Mouse (Mus musculus) neural tube, embryonic 13.5 days (tissue): Measurements from ENCODE around the gene Cnga4. TPM values are rescaled to one million over a fixed set of nuclear protein-coding genes. Genes with fewer than 3 reads are reported as not detected.
A peak's percentile ranks its signal among the peaks of the same experiment; 100 is the strongest.
"Not testable (repeated sequence)": the region's sequence is repeated elsewhere in the genome, so short reads cannot be mapped to it uniquely, and the experiment has no call there.

Experiments
- ATAC-seq: fragments of 200-750 bp; cut with Nextera tagmentation; 2 replicates; pipeline ENCODE4 v1.8.0; 2017; ENCODE audit warnings: low read depth, mild to moderate bottlenecking, moderate TSS enrichment, moderate library complexity
- H3K27ac ChIP-seq: fragments of 300-500 bp; sonication (generic); replicated peaks from 2 replicates; pipeline ENCODE4 v1.5.1; 2015; ENCODE audit warnings: moderate library complexity, mild to moderate bottlenecking, inconsistent platforms
- H3K27me3 ChIP-seq: fragments of 300-500 bp; sonication (generic); 2 replicates; pipeline ENCODE4 v1.6.1; 2015; ENCODE audit warnings: mild to moderate bottlenecking, inconsistent platforms
- H3K36me3 ChIP-seq: fragments of 300-500 bp; sonication (generic); 2 replicates; pipeline ENCODE4 v1.6.1; 2015; ENCODE audit warnings: mild to moderate bottlenecking, inconsistent platforms
- H3K4me1 ChIP-seq: fragments of 300-500 bp; sonication (generic); replicated peaks from 2 replicates; pipeline ENCODE4 v1.6.1; 2015; ENCODE audit warnings: inconsistent platforms
- H3K4me2 ChIP-seq: fragments of 300-500 bp; sonication (generic); 2 replicates; pipeline ENCODE4 v1.6.1; 2015; ENCODE audit warnings: inconsistent platforms, mild to moderate bottlenecking, moderate library complexity
- H3K4me3 ChIP-seq: fragments of 300-500 bp; sonication (generic); 2 replicates; pipeline ENCODE4 v1.5.1; 2015; ENCODE audit warnings: mild to moderate bottlenecking, inconsistent platforms
- H3K9ac ChIP-seq: fragments of 300-500 bp; sonication (generic); 2 replicates; pipeline ENCODE4 v1.6.1; 2015; ENCODE audit warnings: moderate library complexity, mild to moderate bottlenecking, inconsistent platforms
- H3K9me3 ChIP-seq: fragments of 300-500 bp; sonication (generic); 2 replicates; pipeline ENCODE4 v1.6.1; 2016; ENCODE audit warnings: inconsistent platforms
- WGBS: fragments of 180-500 bp; shearing (Covaris S2); methylation state at CpG from one replicate; pipeline ENCODE4 v1.1.7; 2015; 5-methylcytosine and 5-hydroxymethylcytosine counted together
- polyA plus RNA-seq: library from polyadenylated mRNA; unstranded; fragments of >200 nt; fragmentation: Nextera tagmentation; extraction: Ambion mirVana; gene quantifications from 2 replicates; pipeline ENCODE4 v1.2.1, GENCODE M21; 2015

The Cnga4 gene
- polyA plus RNA-seq, result 0.20 TPM in 1 of 2 replicates, not detected in the other

DNA sequence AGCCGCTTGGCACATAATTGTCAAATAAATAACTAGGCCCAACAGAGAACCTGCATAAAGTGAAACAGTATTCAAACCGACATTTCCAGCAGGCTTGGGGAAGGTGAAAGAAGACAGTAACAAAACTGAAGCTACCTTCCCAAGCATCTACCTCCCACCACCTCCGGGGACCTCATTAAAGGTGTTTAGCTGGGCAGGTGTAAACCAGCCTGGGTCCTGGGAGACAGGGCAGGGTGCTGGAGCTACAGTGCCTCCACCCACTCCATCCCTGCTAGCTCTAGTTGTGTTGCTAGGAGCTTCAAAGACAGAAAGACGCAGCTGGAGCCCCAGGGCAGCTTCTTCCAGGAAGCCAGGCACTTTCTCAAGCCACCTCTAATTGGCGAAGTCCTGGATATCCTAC, at the start of gene Cnga4:
Cnga4 (plus strand) TSS at position 301 of the 400 bp plus-strand sequence.
- no peaks in the 10 kb centered on the region for H3K36me3 ChIP-seq
- no peak within 1 kb of the TSS for H3K4me2 ChIP-seq
- peaks cover 11% of the 10 kb centered on the region for H3K4me1 ChIP-seq
- H3K9ac ChIP-seq, result no peak within 1 kb of the TSS
- H3K27me3 ChIP-seq, result no peaks in the 10 kb centered on the region
- WGBS, result 78% methylated on average over 5 of the region's 5 CpGs
- no peaks in the 10 kb centered on the region for H3K9me3 ChIP-seq
- no peak for ATAC-seq
- no peak within 1 kb of the TSS for H3K27ac ChIP-seq
- no peak within 1 kb of the TSS for H3K4me3 ChIP-seq

DNA sequence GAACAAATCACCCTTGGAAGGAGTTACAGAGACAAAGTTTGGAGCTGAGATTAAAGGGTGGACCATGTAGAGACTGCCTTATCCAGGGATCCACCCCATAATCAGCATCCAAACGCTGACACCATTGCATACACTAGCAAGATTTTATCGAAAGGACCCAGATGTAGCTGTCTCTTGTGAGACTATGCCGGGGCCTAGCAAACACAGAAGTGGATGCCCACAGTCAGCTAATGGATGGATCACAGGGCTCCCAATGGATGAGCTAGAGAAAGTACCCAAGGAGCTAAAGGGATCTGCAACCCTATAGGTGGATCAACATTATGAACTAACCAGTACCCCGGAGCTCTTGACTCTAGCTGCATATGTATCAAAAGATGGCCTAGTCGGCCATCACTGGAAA, 48.3 kb upstream of the Cnga4 start:
- not testable (repeated sequence) for H3K36me3 ChIP-seq, H3K9ac ChIP-seq, H3K27ac ChIP-seq, H3K4me2 ChIP-seq, H3K4me3 ChIP-seq, H3K9me3 ChIP-seq, H3K4me1 ChIP-seq, H3K27me3 ChIP-seq
- WGBS, result no CpG with 5 or more reads among the region's 5 CpGs
- peak; percentile 72 for ATAC-seq

DNA sequence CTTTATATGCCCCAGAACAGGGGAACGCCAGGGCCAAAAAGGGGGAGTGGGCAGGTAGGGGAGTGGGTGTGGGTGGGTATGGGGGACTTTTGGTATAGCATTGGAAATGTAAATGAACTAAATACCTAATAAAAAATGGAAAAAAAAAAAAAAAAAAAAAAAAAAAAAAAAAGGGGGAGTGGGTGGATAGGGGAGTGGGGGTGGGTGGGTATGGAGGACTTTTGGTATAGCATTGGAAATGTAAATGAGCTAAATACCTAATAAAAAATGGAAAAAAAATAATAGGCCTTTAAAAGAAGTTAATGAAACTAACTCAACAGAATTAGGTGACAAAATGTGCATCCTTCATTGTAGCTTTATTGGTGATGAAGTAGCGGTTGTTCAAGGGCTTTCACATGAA, 47.9 kb upstream of the Cnga4 start:
- H3K36me3 ChIP-seq, H3K4me3 ChIP-seq, H3K4me1 ChIP-seq, H3K27me3 ChIP-seq, H3K9me3 ChIP-seq, H3K9ac ChIP-seq, H3K4me2 ChIP-seq, H3K27ac ChIP-seq: not testable (repeated sequence)
- 91% methylated on average over 1 of the region's 2 CpGs for WGBS
- ATAC-seq, result peak; percentile 96

DNA sequence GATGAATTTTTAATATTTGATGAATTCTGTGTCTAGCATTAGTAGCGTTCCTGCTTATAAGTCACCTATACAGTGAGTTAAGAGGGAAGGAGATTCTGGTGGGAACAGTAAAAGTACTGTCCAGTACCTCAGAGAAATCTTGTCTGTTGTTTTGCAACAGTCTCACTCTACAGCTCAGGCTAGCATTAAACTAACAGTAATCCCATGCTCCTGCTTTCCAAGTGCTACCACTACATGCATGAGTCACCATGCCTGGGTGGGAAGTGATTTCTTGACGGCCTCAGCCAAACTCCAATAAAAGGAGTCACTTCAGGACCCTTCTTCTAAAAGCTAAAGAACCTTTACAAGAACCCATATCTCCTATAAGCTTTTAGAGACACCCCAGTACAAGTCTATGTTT, 42.7 kb upstream of the Cnga4 start:
- H3K36me3 ChIP-seq, result no peaks in the 10 kb centered on the region
- H3K9me3 ChIP-seq, result no peaks in the 10 kb centered on the region
- H3K27me3 ChIP-seq, result no peaks in the 10 kb centered on the region
- no peak for ATAC-seq
- no peak overlapping the region for H3K4me2 ChIP-seq
- H3K27ac ChIP-seq, result no peak overlapping the region
- WGBS, result 93% methylated on average over 2 of the region's 2 CpGs
- H3K4me3 ChIP-seq, result no peak overlapping the region
- no peaks in the 10 kb centered on the region for H3K4me1 ChIP-seq
- H3K9ac ChIP-seq, result no peak overlapping the region

DNA sequence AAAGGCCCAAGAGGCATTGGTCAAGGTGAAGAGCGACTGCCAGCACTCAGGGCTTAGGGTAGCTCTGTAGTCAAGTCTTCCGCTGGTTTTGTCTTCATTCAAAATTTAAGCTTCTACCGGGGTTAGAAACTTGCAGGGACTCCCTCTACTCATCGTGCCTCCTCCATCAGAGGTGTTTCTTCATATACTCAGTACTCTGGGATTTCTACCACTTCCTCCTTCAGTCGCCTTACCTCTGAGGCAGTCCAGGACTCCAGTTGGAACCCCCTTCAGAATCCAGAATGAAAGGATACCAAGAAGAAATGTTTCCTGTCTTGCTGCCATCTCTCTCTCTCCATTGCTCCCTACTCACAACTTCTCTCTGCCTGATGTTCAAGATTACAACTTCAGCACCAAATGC, 37.1 kb upstream of the Cnga4 start:
- no peak overlapping the region for H3K4me3 ChIP-seq

DNA sequence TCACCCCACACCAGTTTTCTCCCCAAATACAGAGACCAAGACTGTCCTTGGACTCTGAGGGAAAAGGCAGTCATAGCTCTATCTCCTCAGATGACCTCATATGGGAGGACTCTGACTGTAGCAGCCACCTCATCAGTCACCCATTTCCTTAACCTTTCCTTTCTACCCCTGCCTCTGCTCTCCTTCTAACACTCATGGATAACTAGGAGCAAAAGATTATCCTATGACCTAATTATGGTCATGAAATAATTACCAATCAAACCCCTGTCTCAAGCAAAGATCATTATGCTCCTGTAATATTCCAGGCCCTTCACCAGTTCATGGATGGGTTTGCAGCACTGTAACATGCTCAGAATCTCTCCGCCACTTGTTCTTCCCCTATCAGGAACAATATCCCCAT, 36.4 kb upstream of the Cnga4 start, which contains the start of gene Olfr692:
Olfr692 (plus strand) TSS at position 301 of the 400 bp plus-strand sequence.
- no peaks in the 10 kb centered on the region for H3K4me1 ChIP-seq
- H3K27ac ChIP-seq, result no peak within 1 kb of the TSS
- H3K36me3 ChIP-seq, result peaks cover 11% of the 10 kb centered on the region
- 97% methylated on average over 1 of the region's 1 CpGs for WGBS
- H3K4me2 ChIP-seq, result no peak within 1 kb of the TSS
- no peak for ATAC-seq
- no peaks in the 10 kb centered on the region for H3K9me3 ChIP-seq
- no peak within 1 kb of the TSS for H3K9ac ChIP-seq
- no peak within 1 kb of the TSS for H3K4me3 ChIP-seq
- no peaks in the 10 kb centered on the region for H3K27me3 ChIP-seq

More for the DNA sequence above, 37.1 kb upstream of the Cnga4 start:
- Histone ChIP-seq H3K9ac (no peak overlapping the region), H3K27ac (no peak overlapping the region), H3K9me3 (no peaks in the 10 kb centered on the region), H3K4me2 (no peak overlapping the region), H3K4me1 (no peaks in the 10 kb centered on the region), H3K27me3 (no peaks in the 10 kb centered on the region), H3K36me3 (peaks cover 8% of the 10 kb centered on the region)
- ATAC-seq, result no peak
- 80% methylated on average over 5 of the region's 5 CpGs for WGBS

DNA sequence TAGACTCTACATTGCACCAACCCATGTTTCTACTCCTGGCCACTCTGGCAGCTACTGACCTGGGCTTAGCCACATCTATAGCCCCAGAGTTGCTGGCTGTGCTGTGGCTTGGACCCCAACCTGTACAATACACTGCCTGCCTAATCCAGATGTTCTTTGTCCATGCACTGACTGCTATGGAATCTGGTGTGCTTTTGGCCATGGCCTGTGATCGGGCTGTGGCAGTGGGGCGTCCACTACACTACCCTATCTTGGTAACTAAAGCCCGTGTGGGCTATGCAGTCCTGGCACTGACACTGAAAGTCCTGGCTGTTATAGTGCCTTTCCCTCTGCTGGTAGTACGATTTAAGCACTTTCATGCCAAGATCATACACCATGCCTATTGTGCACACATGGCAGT, 35.8 kb upstream of the Cnga4 start:
- peaks cover 17% of the 10 kb centered on the region for H3K36me3 ChIP-seq
- ATAC-seq, result no peak
- H3K4me3 ChIP-seq, result no peak overlapping the region
- no peak overlapping the region for H3K9ac ChIP-seq
- H3K4me2 ChIP-seq, result no peak overlapping the region
- H3K27me3 ChIP-seq, result no peaks in the 10 kb centered on the region
- no peaks in the 10 kb centered on the region for H3K9me3 ChIP-seq
- H3K27ac ChIP-seq, result no peak overlapping the region
- WGBS, result 93% methylated on average over 4 of the region's 4 CpGs
- no peaks in the 10 kb centered on the region for H3K4me1 ChIP-seq

DNA sequence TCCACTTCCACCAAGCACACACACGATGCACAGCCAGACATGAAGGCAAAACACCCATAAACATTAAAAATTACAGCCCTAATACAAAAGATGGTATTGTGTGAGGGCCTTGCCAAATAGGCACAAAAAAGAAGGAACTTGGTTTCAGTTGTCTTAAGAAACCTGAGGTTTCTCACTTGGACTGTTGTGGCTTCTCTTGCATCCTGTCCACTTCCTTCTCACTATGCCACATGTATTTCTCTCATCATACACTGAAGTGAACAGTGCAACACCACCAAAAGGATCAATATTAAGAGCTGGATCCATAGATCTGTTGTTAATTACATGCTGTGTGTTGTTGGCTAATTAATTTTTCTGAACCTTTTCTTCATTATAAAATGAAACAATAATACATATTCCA, 31.5 kb upstream of the Cnga4 start:
- H3K4me2 ChIP-seq, result no peak overlapping the region
- no peak for ATAC-seq
- no peaks in the 10 kb centered on the region for H3K4me1 ChIP-seq
- WGBS, result 88% methylated on average over 1 of the region's 1 CpGs
- no peak overlapping the region for H3K9ac ChIP-seq
- no peaks in the 10 kb centered on the region for H3K27me3 ChIP-seq
- H3K36me3 ChIP-seq, result peaks cover 47% of the 10 kb centered on the region
- H3K27ac ChIP-seq, result no peak overlapping the region
- no peak overlapping the region for H3K4me3 ChIP-seq
- no peaks in the 10 kb centered on the region for H3K9me3 ChIP-seq

DNA sequence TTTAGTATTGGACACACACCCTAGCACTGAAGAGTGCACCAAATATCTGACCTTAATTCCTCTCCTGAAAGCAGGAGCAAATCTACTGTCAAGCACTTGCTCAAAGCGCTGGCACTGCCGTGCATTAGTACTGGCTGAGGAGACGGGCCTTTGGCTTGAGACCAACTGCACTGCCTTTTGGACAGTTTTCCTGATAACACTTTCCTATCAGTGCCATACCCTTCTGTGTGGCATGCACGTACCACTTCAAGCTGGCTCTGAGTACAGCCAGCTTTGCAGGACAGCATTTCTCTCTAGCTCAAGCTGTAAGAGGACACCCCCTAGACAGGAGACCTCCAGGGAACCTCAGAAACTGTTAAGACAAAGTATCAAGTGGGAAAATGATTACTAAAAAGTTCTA, 30.9 kb upstream of the Cnga4 start:
- H3K27ac ChIP-seq, result no peak overlapping the region
- no peak overlapping the region for H3K4me3 ChIP-seq
- H3K9ac ChIP-seq, result no peak overlapping the region
- peaks cover 53% of the 10 kb centered on the region for H3K36me3 ChIP-seq
- ATAC-seq, result no peak
- no peaks in the 10 kb centered on the region for H3K9me3 ChIP-seq
- H3K4me2 ChIP-seq, result no peak overlapping the region
- H3K4me1 ChIP-seq, result no peaks in the 10 kb centered on the region
- H3K27me3 ChIP-seq, result no peaks in the 10 kb centered on the region
- WGBS, result 91% methylated on average over 4 of the region's 4 CpGs

DNA sequence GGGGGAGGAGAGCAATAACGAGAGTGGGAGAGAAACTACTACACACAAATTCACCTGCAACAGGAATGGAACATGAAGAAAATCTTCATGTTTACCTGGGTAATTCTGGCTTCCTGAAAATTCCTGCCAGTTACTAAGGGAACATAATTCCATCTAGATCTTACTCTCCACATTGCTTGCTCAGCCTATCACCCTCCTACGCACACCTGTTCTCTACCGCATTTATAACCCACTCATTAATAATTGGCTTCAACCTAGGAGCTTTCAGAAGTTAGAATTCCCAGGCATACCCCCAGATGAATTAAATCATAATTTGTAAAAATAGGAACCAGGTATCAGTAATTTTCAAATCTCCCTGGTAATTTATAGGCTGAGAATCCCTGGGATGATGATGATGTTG, 30.4 kb upstream of the Cnga4 start:
- Histone ChIP-seq H3K36me3 (peaks cover 58% of the 10 kb centered on the region), H3K4me2 (no peak overlapping the region)
- WGBS, result 96% methylated on average over 3 of the region's 3 CpGs

DNA sequence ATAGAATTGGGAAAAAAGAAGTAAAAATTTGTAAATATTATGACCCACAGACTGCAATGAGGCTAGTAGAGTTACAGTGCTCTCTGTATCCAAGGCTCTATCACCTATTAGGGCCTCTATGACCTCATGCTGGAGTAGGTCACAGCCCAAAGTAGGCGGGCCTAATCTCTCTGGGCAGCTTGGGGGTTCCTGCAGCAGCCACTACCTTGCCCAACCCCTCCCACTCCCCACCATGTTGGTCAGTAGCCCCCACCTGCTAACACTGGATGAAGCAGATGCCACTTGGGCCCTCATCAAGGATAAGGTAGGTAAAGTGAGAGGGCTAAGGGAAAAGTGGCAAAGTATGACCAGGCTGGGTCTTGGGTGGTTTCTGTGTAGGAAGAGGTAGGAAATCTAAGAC, 29.5 kb upstream of the Cnga4 start, which contains the start of gene Gm5901:
Gm5901 (plus strand) TSS at position 173 of the 400 bp plus-strand sequence.
- Histone ChIP-seq H3K27ac (no peak within 1 kb of the TSS), H3K27me3 (no peaks in the 10 kb centered on the region), H3K4me1 (no peaks in the 10 kb centered on the region), H3K9me3 (no peaks in the 10 kb centered on the region), H3K9ac (no peak within 1 kb of the TSS), H3K4me3 (no peak within 1 kb of the TSS), H3K4me2 (no peak within 1 kb of the TSS), H3K36me3 (peaks cover 67% of the 10 kb centered on the region)
- WGBS, result 95% methylated on average over 1 of the region's 1 CpGs
- ATAC-seq, result no peak

More for the DNA sequence above, 30.4 kb upstream of the Cnga4 start:
- Histone ChIP-seq H3K27ac (no peak overlapping the region), H3K4me3 (no peak overlapping the region), H3K4me1 (no peaks in the 10 kb centered on the region), H3K9ac (no peak overlapping the region), H3K9me3 (no peaks in the 10 kb centered on the region), H3K27me3 (no peaks in the 10 kb centered on the region)
- ATAC-seq, result no peak

DNA sequence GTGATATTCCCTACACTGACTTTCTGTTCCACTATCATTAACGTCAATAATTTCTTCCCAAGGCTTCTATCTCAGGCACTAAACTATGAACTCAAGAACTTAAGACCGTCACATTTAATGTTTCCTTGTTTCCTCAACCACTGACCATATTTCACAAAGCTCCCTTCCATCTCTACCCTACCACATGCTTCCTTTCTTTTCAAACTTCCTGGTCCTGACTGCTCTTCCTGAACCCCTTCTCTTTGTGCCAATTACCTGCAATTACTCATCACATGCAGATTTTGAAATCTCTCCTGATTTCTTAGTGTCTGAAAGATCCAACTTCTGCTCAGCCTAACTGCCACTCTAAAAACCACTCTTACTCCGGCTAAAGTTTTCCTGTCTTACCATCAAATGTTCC, 24.0 kb upstream of the Cnga4 start:
- Histone ChIP-seq H3K27me3 (no peaks in the 10 kb centered on the region), H3K4me1 (no peaks in the 10 kb centered on the region), H3K9me3 (no peaks in the 10 kb centered on the region), H3K27ac (no peak overlapping the region), H3K4me2 (no peak overlapping the region), H3K4me3 (no peak overlapping the region), H3K9ac (no peak overlapping the region), H3K36me3 (peaks cover 86% of the 10 kb centered on the region)
- ATAC-seq, result no peak
- WGBS, result 95% methylated on average over 3 of the region's 3 CpGs

DNA sequence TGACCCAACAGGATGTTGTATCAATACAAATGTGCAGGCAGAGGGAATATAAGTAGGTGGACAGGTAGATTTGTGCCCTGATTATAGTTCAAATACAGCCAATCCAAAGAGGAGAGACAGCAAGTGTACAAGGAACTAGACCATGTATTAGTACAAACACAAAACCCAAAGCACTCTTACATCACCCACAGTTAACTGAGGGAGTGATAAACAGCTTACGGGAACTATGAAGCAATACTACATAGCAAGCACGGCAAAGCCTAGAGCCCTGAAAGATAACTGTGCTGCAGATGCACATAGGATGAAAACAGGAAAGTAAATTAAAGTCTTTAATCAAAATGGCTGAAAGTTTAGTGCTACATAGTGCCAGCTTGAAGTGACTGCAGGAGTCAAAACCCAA, 16.7 kb upstream of the Cnga4 start:
- no peak overlapping the region for H3K4me2 ChIP-seq
- ATAC-seq, result no peak

More for the DNA sequence above, 16.7 kb upstream of the Cnga4 start:
- WGBS, result 99% methylated on average over 2 of the region's 2 CpGs
- Histone ChIP-seq H3K4me3 (no peak overlapping the region), H3K36me3 (peaks cover 80% of the 10 kb centered on the region), H3K27ac (no peak overlapping the region), H3K9me3 (no peaks in the 10 kb centered on the region), H3K4me1 (no peaks in the 10 kb centered on the region), H3K27me3 (no peaks in the 10 kb centered on the region), H3K9ac (no peak overlapping the region)
